Mouse (Mus musculus) gastrocnemius, adult 18-20 months (tissue): ENCODE measurements around the gene Senp7. TPM values are rescaled to one million over a fixed set of nuclear protein-coding genes. Genes with fewer than 3 reads are reported as not detected.
"Not testable (repeated sequence)": the region's sequence is repeated elsewhere in the genome, so short reads cannot be mapped to it uniquely, and the experiment has no call there.

ENCODE experiments used
- DNase-seq: peaks from one replicate; pipeline ENCODE4 v3.0.0; 2021; ENCODE audit warnings: low spot score
- total RNA-seq, 2 experiments: library from RNA; stranded (reverse); gene quantifications; 2 replicates each; pipeline ENCODE4 v1.2.3; 2021

Gene Senp7
- total RNA-seq, 2 experiments from 2014 or later = 7.2 to 10.0 TPM

GRCm38 (mm10) chr16:56064334-56064990 is 16.3 kb downstream of the Senp7 start:
- peak; percentile 43 for DNase-seq

- DNase-seq = no peak
Observed at GRCm38 (mm10) chr16:56066113-56066512, 18.0 kb downstream of the Senp7 start.

DNA sequence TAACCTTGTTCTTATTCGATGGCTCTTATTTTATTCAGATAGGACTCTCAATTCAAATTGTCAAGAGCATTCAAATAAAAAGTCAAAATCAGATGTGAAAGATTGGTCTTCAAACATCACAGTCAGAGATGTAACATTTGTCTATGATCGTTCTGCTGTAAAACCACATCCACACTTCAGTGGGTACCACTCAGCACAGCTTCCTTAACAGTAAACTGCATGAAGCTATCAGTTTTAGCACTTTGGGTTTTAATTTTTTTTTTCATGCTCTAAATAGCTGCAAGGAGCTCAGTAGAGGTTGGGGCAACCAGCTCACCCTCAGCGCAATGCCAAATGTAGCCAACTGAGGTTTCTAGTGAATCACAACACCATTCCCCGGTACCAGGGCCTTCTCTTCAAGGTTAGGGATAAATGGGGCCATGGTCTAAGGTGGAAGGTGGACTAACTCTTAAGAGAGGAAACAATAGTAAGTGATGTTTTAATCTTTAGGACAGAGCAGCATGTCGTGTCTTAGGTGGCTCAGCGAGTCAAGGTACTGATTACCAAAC is 20.5 kb downstream of the Senp7 start:
- no peak for DNase-seq

DNA sequence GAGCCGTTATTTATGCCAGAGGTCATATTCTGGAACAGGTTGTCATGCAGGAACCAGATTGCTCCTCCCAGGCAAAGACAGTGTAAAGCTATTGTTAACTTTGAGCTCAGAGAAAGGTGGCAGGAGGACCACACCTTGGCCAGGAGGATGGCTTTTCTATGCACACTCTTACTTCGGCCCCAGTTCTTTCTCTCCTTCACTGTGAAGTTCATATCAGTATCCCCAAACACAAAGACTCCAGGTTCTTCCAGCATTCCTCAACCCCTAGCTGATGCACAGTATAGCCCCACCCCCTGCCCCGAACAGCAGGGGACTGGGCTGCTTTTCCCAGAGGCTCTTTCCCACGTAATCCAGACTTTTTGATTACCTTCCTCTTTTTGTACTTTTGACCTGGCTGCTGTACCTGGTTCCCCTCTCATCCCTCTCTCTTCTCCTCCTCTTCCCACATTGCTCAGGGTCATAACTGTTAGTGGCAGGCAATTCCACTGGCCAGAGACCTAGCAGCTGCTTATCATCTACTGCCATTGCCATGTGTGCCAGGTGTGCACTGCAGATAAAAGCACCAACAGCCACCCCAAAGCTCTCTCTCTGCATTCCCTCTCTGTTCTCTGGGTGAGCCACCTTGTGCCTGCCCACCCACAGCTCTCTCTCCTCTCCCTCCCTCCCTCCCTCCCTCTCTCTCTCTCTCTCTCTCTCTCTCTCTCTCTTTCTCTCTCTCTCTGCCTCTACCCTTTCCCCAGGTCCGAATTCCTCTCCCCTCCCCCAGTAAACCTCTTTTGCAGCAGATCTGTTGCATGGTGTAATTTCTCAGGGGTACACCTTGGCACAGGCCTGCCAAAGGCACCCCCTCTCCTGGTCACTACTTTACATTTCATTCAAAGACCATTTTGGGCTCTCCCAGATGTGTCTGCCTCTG is 23.4 kb downstream of the Senp7 start:
- no peak for DNase-seq

DNA sequence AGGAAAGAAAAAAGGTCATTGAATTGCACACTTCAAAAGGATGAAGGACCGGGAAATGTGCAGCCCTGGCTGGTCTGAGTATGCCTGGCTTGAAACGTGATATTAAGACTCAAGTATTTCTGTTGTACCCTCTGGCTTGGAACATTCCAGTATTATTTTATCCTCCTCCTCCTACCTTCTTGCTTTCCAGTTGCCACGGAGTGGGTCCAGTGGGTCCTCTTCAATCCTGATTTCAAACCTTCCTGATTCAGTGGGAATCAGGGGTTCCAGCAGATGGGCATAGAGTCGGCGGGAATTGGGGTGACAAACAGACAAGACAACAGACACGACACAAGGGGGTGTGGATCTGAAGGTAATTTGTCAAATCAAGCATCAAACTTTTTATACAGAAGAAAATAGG is 24.4 kb downstream of the Senp7 start:
- no peak for DNase-seq

- DNase-seq = not testable (repeated sequence)
Observed at GRCm38 (mm10) chr16:56073150-56073549, 25.0 kb downstream of the Senp7 start.

DNA sequence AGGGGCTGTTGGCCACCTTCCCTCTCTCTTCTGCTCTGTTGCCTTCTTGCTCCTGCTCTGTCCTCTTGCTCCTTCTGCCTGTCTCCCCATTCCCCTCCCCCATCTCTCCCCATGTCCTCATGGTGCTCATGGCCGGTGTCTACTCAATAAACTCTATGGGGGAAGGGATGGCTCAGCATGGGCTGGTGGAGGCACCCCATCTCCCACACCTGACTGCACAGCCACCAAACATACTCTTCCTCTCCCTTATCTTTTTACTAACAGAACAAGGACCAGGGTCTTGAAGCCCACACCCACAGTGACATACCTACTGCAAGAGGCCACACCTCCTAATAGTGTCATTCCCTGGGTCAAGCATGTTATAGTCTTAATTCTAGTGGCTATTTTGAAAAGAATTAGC is 26.0 kb downstream of the Senp7 start:
- DNase-seq = no peak

DNA sequence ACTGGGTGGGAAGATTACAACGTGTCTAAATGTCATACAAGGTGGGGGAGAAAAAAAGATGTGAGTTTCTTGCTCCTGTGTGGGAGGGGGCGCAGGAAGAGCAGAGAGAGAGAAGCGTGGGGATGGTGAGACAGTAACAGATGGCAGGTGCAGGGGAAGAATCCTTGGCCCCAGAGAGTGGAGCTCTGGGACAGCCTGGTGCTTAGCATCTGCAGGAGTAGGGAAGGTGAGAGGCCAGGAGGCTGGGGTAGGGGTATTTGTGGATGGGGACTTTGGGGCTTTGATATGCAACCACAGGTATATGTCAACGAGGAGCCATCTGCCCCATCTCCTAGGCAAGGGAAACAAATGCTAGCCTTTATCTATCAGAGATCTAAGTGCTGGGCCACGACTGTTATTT is 26.4 kb downstream of the Senp7 start:
- DNase-seq = no peak

- peak; percentile 88 for DNase-seq
Observed at GRCm38 (mm10) chr16:56075222-56076111, 27.3 kb downstream of the Senp7 start.

DNA sequence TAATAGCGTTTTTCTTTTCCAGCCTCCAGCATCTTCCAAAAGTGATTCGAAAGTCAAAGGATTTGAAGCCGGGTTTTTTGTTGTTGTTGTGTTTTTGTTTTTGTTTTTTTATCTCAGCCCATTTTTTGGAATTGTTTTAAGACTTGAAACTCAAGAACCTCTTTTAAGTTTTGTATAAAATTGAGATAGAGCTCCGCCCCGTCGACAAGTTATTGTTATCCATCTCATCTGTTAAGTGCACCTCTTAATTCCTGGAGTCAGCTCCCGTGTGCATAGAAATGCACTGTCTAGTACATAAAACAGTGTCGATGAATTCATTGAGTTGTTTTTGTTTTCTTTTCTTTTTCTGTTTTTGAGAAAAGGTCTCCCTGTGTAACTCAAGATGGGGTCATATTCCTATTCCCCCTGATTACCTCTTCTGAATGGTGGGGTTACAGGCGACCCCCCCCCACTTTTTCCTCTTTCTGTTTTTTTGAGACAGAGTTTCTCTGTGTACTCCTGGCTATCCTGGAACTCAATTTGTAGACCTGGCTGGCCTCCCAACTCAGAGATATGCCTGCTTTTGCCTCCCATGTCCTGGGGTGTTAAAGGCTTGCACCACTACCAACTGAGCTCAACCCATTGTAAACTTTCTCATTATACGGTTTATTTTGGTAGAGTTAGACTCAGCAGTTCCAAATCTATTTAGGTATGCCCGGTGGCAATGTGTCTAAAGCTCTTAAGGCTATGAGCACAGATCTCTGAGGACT is 28.2 kb downstream of the Senp7 start:
- DNase-seq = no peak

DNA sequence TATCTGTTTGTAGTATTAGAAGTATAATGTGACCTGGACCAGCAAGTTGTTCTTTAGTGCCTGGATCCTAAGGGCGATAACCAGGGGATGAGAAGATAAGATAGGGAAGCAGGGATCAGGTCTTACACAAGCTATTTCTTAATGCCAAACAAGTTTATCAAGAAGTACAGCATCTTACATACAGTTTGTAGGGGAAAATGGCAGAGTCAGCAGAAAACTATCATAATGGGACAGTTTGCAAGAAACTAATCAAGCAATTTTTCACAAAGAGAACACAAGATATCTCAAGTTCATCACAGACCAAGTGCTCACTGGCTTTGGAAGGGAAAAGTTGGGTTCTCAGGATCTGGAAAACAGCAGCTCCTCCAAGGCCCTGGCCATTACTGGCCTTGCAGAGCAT is 31.3 kb downstream of the Senp7 start:
- no peak for DNase-seq

GRCm38 (mm10) chr16:56081691-56082090 is 33.6 kb downstream of the Senp7 start:
- no peak for DNase-seq

GRCm38 (mm10) chr16:56086336-56086735 is 38.2 kb downstream of the Senp7 start:
- no peak for DNase-seq

DNA sequence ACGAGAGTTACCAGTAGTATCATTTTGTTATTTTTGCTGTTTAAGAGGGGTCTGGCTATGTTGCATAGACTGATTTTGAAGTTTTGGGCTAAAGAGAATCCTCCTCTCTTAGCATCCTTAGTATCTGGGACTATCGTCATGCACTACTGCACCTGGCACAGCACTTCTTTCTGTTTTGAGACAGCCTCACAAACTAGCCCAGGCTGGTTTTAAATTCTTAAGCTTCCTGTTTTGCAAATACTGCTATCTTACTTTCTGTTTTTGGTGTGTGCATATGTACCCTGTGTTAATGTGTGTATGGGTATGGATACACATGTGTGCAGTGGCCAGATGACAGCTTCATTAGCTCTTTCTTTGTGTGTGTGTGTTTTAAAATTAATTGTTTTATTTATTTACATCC is 42.2 kb downstream of the Senp7 start:
- no peak for DNase-seq

- not testable (repeated sequence) for DNase-seq
Observed at GRCm38 (mm10) chr16:56096401-56097018, 48.4 kb downstream of the Senp7 start.

DNA sequence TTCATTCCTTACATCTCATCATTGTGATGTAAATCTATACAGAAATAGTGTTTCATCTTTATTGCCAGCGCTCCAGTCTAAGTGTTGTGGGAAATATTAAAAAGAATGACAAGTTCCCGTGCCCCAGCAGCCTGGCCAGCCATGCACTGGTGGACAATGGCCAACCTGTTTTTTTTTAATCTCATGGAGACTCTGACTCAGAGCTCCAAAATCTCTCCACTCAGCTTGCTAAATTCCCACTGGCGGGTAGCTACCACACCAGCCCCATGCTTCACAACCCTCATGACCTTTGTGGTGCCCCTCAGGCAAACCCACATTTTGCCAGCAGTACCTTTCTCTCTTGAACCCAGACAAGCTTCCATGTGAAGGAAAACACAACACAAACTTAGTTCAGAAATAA is 67.6 kb downstream of the Senp7 start:
- peak; percentile 21 for DNase-seq

DNA sequence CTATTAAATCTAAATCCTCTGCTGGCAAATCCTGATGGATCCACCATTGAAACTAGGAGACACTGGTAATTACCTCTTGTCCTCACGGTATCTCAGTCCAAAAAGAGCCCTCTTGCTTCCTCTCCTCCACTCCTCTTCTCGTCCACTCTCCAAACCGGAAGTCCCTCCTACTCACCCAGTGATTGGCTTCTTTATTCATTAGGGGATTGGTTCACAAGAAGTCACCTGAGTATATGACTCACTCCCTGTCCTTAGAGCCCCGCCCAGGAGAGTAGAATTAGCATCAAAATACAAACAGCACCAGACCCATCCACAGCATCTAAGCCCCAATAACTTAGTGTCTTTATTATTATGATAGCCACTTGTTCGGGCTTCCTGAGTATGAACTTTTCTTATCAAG is 68.0 kb downstream of the Senp7 start:
- no peak for DNase-seq

DNA sequence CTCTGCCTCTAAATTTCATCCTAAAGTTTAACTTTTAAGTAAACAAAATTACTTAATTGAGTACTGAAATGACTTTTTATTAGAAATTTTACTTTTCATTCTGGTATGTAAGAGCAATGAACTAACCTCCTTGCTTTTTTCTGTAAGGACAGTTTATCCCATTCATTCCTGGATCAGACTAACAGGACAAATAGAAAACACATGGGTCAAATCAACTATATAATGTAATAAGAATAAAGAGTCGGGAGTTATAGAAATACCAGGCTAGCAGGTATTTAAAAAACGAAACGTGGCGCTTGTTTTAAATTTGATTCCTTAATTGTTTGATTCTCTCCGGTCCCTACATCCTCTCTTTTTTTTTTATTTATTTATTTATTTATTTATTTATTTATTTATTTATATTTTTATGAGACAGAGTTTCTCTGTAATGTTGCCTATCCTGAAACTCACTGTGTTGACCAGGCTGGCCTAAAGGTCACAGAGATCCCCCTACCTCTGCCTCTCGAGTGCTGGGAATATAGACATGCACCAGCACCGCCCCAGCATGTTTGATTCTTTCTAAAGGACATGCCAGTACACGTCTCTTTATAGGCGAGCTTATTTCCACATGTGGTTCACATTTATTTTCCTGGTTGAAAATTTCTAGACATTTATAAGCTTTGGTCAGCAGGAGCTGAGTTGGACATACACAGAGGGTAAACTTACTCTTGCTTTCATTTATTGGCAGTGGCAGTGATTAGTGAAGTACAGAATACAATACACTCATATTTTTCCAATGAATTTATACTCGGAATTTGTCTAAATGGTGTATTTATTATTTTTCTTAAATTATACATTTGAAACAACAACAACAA is 69.4 kb downstream of the Senp7 start:
- no peak for DNase-seq

- DNase-seq = no peak
Observed at GRCm38 (mm10) chr16:56122517-56122916, 74.4 kb downstream of the Senp7 start.
